Mouse (Mus musculus): ENCODE results near the gene 4921539E11Rik.

DNA sequence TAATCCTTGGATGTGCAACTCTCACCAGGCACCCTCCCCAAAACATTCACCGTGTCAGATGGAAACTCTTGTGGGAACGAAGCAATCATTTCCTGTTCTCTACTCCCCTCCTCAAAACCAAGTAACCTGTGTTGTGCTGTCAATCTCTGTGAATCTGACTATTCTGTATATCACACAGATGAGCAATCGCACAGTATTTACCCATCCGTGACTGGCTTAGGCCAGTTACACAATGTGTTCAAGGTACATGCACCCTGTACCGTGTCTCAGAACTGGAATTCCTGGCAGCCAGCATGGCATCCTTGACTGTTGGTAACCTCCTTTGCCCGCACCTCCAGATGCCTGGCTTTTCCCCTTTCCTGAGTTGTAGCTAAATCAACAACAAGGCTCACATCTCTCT lies 74.6 kb downstream of the 4921539E11Rik start:
- TF ChIP-seq CTCF (IDR thresholded peaks at IDR 0.05; ENCODE audit: control insufficient read depth, insufficient read depth, low read length) (no peak), POLR2A (IDR thresholded peaks at IDR 0.05; ENCODE audit: borderline replicate concordance, control insufficient read depth, low read depth, low read length) (no peak)
